Mouse (Mus musculus) spleen, adult 12 weeks (tissue): ENCODE measurements around the gene Rp9.
"Not testable (repeated sequence)": the region's sequence is repeated elsewhere in the genome, so short reads cannot be mapped to it uniquely, and the experiment has no call there.

Experiments used
- DNase-seq: peaks from one replicate; pipeline ENCODE4 v3.0.0; 2022; ENCODE audit warnings: low spot score

The Rp9 gene

GRCm38 (mm10) chr9:22420491-22420890 is 49.1 kb downstream of the Rp9 start:
- no peak for DNase-seq

- DNase-seq, result no peak
Measured at GRCm38 (mm10) chr9:22419877-22420276, 49.7 kb downstream of the Rp9 start.

- no peak for DNase-seq
Measured at GRCm38 (mm10) chr9:22417547-22417946, 52.0 kb downstream of the Rp9 start.

GRCm38 (mm10) chr9:22416187-22416586 is 53.4 kb downstream of the Rp9 start:
- no peak for DNase-seq

- peak; percentile 86 for DNase-seq
Measured at GRCm38 (mm10) chr9:22411002-22411857, 58.3 kb downstream of the Rp9 start, which contains the start of gene 9530077C05Rik. Gene 9530077C05Rik (plus strand): TSS chr9:22411513.

GRCm38 (mm10) chr9:22409501-22409900 is 60.0 kb downstream of the Rp9 start:
- no peak for DNase-seq

- DNase-seq, result not testable (repeated sequence)
Measured at GRCm38 (mm10) chr9:22408344-22408743, 61.2 kb downstream of the Rp9 start.

GRCm38 (mm10) chr9:22407633-22408032 is 61.9 kb downstream of the Rp9 start:
- DNase-seq, result not testable (repeated sequence)

GRCm38 (mm10) chr9:22405414-22405813 is 64.1 kb downstream of the Rp9 start:
- DNase-seq, result no peak

GRCm38 (mm10) chr9:22403501-22403900 is 66.0 kb downstream of the Rp9 start:
- not testable (repeated sequence) for DNase-seq

- DNase-seq, result no peak
Measured at GRCm38 (mm10) chr9:22402976-22403375, 66.6 kb downstream of the Rp9 start.

- DNase-seq, result no peak
Measured at GRCm38 (mm10) chr9:22402001-22402400, 67.5 kb downstream of the Rp9 start.

- no peak for DNase-seq
Measured at GRCm38 (mm10) chr9:22399021-22399420, 70.5 kb downstream of the Rp9 start.

- no peak for DNase-seq
Measured at GRCm38 (mm10) chr9:22394725-22395124, 74.8 kb downstream of the Rp9 start.

GRCm38 (mm10) chr9:22390390-22390789 is 79.2 kb downstream of the Rp9 start:
- DNase-seq, result no peak

GRCm38 (mm10) chr9:22389736-22390245 is 79.8 kb downstream of the Rp9 start:
- DNase-seq, result no peak

GRCm38 (mm10) chr9:22389021-22389476 is 80.5 kb downstream of the Rp9 start, which contains the start of gene Anln:
Gene Anln (minus strand): TSS chr9:22389188.
- DNase-seq, result peak; percentile 91

GRCm38 (mm10) chr9:22388401-22388980 is 81.1 kb downstream of the Rp9 start:
- peak; percentile 68 for DNase-seq

- DNase-seq, result no peak
Measured at GRCm38 (mm10) chr9:22387901-22388300, 81.6 kb downstream of the Rp9 start.

- DNase-seq, result no peak
Measured at GRCm38 (mm10) chr9:22385890-22386289, 83.7 kb downstream of the Rp9 start.

- no peak for DNase-seq
Measured at GRCm38 (mm10) chr9:22376086-22376485, 93.5 kb downstream of the Rp9 start.

GRCm38 (mm10) chr9:22372760-22373159 is 96.8 kb downstream of the Rp9 start:
- no peak for DNase-seq

- DNase-seq, result no peak
Measured at GRCm38 (mm10) chr9:22368030-22368429, 101.5 kb downstream of the Rp9 start.
